Mouse (Mus musculus): ENCODE data around the gene Taz.

Taz gene

DNA sequence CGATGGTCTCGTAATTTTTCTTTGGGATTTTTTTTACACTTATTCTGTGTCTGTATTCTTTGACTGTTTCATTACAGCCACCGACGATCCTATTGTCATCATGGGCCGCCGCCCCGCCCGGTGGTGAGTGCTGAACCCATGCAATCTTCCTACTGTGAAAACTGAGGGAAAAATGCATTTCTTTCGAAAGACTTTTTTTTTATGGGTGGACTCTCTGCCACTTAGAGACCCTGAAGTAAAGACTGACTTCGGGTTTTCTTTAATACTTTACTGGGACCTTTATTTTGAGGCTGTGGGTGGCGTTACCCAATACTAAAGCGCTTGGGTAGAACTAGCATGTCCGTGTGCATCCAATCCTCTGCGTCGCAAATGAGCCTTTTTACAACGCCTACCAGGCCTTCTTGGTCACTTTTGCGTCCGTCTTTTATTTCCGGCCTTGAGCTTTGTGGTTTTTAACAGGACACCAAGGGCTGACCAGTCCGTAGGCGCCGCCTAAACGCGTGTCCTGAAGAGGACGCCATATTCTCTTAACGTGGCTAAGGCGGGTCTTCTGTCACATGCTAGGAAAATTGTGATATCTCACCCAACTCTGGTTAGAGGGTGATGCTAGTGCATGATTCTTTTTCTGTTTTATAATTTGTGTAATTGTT, 10.7 kb upstream of the Taz start:
- in situ Hi-C loops (cut with MboI; ENCODE audit: low pct_unique_long_range_greater_than_20kb in 1 of 2, low sequenced_read_pairs in 2 of 2, unreplicated experiment in 1 of 2): no loop called here

DNA sequence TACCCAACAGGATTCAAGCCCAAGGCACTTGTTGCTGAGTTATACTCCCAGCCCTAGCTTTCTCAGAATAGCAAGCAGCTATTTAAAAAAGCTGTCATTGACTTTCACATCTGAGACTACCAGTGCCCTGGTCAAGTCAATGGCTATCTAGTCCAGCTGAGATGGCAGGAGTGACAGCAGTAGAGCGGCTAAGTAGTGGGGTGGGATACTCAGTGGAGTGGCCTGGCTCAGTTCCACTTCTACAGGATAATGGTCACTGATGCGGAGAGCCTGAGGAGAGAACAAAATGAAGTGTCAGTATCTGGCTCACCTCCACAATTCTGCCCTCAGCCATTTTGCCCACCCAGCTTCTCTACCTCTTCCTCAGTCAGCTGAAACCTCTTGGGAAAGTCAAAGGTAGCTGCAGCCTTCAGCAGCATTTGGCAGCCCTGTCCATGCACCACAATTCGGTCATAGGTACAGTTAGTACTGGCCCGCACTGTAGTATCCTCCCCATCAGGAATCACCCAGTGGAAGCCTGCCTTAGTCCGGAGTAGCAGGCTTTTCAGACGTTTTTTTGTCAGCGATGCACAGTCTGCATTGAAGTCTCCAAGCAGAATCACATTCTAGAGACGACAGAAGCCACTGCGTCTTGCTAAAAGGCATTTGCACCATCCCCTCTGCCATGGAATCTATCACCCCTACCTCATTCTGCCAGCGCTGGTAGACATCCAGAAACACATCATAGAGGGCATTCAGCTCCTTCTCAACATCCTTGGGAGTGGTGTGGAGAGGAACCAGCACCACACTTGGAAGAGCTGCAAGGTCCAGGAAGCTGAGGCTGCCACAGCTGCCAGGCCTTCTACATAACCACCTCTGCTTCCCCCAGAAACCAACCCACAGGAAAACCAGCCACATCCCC, 8.0 kb upstream of the Taz start:
- in situ Hi-C loops (cut with MboI; ENCODE audit: low pct_unique_long_range_greater_than_20kb in 1 of 2, low sequenced_read_pairs in 2 of 2, unreplicated experiment in 1 of 2): no loop called here

DNA sequence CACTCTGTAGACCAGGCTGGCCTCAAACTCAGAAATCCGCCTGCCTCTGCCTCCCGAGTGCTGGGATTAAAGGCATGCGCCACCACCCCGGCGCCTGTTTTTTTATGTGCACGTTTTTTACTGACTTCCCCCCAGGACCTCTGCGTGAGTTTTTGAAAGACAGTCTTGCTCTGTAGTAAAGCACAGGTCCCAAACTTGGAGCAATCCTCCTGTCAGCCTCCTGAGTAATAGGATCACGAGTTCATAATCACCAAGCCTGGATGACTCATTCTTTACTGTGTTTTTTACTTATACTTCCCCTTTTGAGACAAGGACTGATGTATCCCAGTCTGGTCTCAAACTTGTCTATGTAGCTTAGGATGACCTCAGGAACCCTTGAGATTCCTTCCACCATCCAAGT, 3.8 kb upstream of the Taz start:
- in situ Hi-C loops (cut with MboI; ENCODE audit: low pct_unique_long_range_greater_than_20kb in 1 of 2, low sequenced_read_pairs in 2 of 2, unreplicated experiment in 1 of 2): no loop called here

GRCm38 (mm10) chrX:74281041-74281731, 526 bp upstream of the Taz start:
- in situ Hi-C loops (cut with MboI; ENCODE audit: low pct_unique_long_range_greater_than_20kb in 1 of 2, low sequenced_read_pairs in 2 of 2, unreplicated experiment in 1 of 2): no loop called here

DNA sequence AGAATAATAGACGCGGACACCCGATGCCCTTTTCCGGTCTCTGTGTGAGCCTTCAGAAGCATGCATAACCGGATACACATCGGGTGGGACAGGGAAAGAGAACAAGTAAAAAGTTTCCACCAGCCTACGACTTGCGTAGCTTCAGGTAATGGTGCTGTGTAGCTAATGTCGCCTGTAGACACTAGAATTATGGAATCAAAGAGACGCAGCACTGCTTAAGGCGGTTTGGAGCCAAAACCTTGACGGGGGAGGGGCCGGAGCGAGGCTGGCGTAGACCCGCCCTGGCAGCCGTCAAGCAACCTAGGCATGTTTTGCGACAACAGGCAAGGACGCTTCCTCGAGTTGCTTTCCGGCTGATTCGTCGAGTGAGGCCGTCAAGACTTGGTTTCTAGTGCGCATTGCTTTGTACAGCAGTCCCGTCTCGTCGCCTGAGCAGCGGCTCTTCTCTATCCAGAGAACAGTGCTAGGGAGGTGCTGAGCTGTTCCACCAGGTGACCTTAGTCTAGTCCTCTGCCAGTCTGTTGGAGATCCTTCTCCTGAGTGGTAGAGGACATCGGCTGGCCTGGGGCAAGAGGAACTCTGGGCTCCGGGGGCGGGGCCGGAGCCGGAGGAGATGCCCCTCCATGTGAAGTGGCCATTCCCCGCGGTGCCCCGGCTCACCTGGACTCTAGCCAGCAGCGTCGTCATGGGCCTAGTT, 831 bp downstream of the Taz start:
- in situ Hi-C loops (cut with MboI; ENCODE audit: low pct_unique_long_range_greater_than_20kb in 1 of 2, low sequenced_read_pairs in 2 of 2, unreplicated experiment in 1 of 2): no loop called here

DNA sequence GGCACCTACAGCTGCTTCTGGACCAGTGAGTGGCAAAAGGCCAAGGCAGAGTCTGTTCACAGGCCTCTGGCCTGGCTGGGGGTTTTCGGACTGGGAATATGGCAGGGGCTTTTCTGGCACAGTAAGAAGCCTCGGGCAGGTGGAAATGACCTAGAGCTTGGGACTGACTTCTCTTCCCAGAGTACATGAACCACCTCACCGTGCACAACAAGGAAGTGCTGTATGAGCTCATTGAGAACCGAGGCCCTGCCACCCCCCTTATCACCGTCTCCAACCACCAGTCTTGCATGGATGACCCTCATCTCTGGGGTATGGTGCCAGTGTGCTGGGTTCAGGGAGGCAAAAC, 1.4 kb downstream of the Taz start:
- in situ Hi-C loops (cut with MboI; ENCODE audit: low pct_unique_long_range_greater_than_20kb in 1 of 2, low sequenced_read_pairs in 2 of 2, unreplicated experiment in 1 of 2): no loop called here

GRCm38 (mm10) chrX:74293431-74293830, 11.7 kb downstream of the Taz start:
- in situ Hi-C loops (cut with MboI; ENCODE audit: low pct_unique_long_range_greater_than_20kb in 1 of 2, low sequenced_read_pairs in 2 of 2, unreplicated experiment in 1 of 2): no loop called here

DNA sequence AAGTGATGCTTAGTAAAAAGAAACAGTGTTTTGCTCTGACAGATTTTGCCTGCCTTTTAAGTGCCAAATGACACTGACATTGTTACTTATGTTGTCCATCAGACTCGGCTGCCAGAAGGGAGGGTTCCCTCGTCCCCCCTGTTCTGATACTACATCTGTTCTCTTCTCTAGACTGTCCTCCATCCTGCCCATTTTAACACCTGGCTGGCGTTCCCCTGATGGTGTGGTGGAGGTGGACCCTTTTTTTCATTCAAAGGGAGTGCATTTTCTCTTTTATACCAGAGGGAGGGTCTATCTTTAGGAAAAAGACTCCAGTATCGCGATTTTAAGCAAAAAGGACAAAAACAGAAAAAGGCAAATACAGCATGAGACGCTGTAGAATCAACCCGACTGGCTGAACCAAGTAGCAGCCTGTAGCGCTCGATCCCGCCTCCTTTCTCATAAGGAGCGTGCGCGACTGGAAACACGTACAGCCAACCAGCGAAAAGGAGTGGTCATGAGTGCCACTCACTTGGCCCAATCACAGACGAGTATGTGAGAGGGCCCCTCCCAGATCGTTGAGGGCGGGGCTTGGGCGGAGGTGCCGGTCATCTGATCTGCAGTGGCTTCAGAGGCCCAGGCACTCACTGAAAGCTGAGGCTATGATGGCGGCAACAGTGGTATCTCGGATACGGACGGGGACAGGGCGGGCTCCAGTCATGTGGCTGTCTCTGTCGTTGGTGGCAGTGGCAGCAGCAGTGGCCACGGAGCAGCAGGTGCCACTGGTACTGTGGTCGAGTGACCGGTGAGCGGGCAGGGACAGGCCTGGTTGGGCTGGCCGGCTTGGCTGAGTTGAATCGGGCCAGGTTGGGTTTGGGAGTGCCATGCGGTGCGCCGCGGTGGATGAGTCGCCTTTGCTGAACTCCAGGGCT, 15.1 kb downstream of the Taz start, which contains the start of gene Atp6ap1:
TSS of gene Atp6ap1 (plus strand) at position 560 of the 911 bp plus-strand sequence.
- in situ Hi-C loops (cut with MboI; ENCODE audit: low pct_unique_long_range_greater_than_20kb in 1 of 2, low sequenced_read_pairs in 2 of 2, unreplicated experiment in 1 of 2): no loop called here

- in situ Hi-C loops (cut with MboI; ENCODE audit: low pct_unique_long_range_greater_than_20kb in 1 of 2, low sequenced_read_pairs in 2 of 2, unreplicated experiment in 1 of 2): no loop called here
Observed at GRCm38 (mm10) chrX:74298348-74298747, 16.6 kb downstream of the Taz start.

DNA sequence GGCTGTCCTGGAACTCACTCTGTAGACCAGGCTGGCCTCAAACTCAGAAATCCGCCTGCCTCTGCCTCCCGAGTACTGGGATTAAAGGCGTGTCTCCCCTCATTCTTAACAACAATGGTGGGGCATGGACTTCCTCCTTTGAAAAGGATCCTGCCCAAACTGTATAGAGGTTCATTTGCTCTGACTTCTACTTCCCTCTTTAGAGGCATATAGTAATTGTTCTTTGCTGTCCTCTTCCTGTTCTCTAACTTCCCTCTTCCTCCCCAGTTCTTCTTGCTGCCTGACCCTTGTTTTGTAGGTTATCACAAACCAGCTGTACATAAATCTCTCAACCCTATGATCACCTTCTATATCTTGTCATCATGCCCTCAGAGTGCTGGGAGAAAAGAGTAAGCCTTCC, 18.0 kb downstream of the Taz start:
- in situ Hi-C loops (cut with MboI; ENCODE audit: low pct_unique_long_range_greater_than_20kb in 1 of 2, low sequenced_read_pairs in 2 of 2, unreplicated experiment in 1 of 2): no loop called here

DNA sequence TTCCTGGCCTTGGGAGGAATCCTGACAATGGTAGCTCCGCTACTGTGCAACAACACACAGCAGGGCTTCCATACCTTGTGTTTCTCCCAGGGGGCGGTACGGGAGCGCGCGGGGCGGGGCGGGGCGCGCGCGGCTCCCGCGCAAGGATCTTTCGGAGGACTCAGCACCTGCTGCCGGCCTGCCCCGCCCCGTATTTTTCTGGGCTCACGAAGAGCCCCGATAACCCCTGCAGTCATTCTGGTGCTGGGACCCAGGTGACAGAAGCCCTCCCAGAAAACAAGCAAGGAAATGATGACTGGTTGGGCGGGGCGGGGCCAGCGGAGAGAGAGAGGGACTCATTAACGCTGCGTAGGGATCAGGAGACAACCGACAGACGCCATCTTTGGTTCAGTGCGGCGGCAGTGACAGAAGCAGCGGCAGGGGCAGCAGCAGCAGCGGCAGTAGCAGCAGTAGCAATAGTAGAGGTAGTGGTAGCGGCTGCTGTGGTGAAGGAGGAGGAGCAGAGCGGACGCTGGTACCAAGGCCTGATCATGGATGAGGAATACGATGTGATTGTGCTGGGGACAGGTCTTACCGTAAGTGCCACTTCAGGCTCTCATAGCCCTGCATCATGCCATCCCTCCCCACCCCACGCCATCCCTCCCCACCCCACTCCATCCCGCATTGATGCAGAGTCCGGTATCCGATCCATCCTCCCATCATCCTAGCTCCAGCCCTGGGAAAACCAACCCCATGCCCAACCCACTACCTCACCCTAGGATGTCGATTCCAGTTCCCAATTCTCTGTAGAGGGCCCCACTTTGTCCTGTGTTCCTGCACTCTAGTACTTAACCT, 23.4 kb downstream of the Taz start, which contains the start of gene Gdi1:
TSS of gene Gdi1 (plus strand) at position 132 of the 834 bp plus-strand sequence.
- in situ Hi-C loops (cut with MboI; ENCODE audit: low pct_unique_long_range_greater_than_20kb in 1 of 2, low sequenced_read_pairs in 2 of 2, unreplicated experiment in 1 of 2): no loop called here

DNA sequence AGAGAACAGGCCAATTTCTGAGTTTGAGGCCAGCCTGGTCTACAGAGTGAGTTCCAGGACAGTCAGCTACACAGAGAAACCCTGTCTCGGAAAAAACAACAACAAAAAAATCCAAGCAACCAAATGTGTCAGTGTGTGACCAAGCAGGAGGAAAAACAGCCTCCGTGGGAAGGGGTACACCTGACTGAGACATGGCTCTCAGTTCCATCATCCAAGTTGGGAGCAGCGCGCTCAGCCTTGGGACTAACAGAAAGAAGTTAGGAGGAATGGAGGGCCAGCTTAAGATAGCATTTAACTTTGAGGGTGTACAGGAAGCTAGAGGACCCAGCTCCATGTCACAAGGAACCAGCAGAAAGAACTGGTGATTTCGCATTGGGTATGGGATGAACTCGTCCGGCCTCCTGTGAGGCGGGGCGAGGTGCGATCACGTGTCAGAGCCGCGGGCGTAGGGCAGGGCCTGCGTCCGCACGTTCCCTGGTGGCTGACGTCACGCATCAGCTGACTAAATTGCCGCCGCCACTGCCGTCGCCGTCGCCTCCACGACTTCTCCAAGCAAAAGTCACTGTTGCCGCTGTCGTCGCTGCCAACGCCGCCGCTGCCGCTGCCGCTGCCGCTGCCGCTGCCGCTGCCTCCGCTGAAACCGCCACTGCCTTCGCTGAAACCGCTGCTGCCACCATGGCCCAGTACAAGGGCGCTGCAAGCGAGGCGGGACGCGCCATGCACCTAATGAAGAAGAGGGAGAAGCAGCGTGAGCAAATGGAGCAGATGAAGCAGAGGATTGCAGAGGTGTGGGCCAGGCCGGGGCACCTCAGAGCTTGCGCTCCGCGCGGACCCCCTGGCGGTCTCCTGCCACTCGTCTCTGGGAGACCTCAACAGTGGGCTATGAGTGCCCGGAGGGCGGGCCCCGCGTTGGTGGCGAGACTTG, 31.1 kb downstream of the Taz start, which contains the start of gene Fam50a:
TSS of gene Fam50a (plus strand) at position 494 of the 925 bp plus-strand sequence.
- in situ Hi-C loops (cut with MboI; ENCODE audit: low pct_unique_long_range_greater_than_20kb in 1 of 2, low sequenced_read_pairs in 2 of 2, unreplicated experiment in 1 of 2): no loop called here

DNA sequence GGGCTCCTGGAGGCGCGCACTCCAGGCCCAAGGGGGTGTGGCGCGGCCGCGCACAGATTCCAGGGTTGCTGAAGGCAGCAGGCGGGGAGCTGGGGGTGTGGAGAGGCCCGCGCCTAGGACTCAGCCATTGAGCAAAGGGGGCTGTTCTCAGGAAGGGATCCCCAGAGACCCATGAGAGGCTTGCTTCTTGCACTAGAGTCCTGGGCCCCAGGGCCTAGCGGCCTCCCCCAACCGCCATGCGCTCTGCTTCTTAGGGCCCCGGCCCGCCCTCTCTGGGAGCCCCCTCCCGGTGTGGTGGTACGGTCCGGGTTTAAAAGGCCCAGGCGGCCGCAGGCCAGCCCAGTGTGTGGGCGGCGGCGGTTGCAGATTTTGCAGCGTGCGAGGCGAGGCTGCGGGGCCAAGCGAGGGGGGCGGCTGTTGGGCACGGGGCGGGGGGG, 47.0 kb downstream of the Taz start, which contains the start of gene Plxna3:
TSS of gene Plxna3 (plus strand) at position 342 of the 437 bp plus-strand sequence.
- in situ Hi-C loops (cut with MboI; ENCODE audit: low pct_unique_long_range_greater_than_20kb in 1 of 2, low sequenced_read_pairs in 2 of 2, unreplicated experiment in 1 of 2): no loop called here

DNA sequence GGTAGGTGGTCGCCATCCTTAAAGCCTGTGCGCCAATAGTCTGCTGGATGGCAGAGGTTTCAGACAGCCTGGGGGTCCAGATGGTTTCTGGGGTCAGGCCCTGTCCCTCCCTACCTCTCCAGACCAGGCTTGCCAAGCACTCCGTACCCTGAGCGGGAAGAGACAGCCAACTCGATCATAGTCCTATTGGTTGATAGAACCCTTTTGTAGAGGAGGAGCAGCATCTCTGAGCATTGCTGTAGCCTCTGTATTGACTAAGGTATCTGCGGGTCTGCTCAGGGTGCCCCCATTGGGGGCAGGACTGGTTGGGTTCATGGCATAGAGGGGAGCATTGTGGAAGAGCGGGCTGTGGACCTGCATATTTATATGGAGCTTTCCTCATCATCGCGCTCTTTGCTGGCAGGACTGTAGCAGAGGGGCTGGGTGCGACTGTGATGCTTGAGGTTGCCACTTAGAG, 47.5 kb downstream of the Taz start:
- in situ Hi-C loops (cut with MboI; ENCODE audit: low pct_unique_long_range_greater_than_20kb in 1 of 2, low sequenced_read_pairs in 2 of 2, unreplicated experiment in 1 of 2): no loop called here

GRCm38 (mm10) chrX:74330166-74330930, 48.6 kb downstream of the Taz start:
- in situ Hi-C loops (cut with MboI; ENCODE audit: low pct_unique_long_range_greater_than_20kb in 1 of 2, low sequenced_read_pairs in 2 of 2, unreplicated experiment in 1 of 2): no loop called here
